Mouse (Mus musculus) cortical plate, adult 2 months (tissue): ENCODE measurements around the gene Plekhh2. TPM values are rescaled to one million over a fixed set of nuclear protein-coding genes. Genes with fewer than 3 reads are reported as not detected.

Experiments
- H3K27ac ChIP-seq: fragments of 200-500 bp; 2 replicates; pipeline ENCODE4 v1.5.1; 2012; ENCODE audit warnings: low read length, control low read depth, inconsistent platforms; ENCODE audit not compliant: insufficient read depth
- H3K4me1 ChIP-seq: fragments of 200-500 bp; 2 replicates; pipeline ENCODE4 v1.6.1; 2011; ENCODE audit warnings: low read length; ENCODE audit not compliant: control insufficient read depth, insufficient read depth
- H3K4me3 ChIP-seq: fragments of 200-500 bp; 2 replicates; pipeline ENCODE4 v1.5.1; 2011; ENCODE audit warnings: mild to moderate bottlenecking, low read length, control low read depth; ENCODE audit not compliant: insufficient read depth
- CTCF ChIP-seq: fragments of 200-500 bp; IDR thresholded peaks from 2 replicates; pipeline ENCODE4 v1.5.1; 2011; ENCODE audit warnings: mild to moderate bottlenecking, control low read depth, low read length; ENCODE audit not compliant: insufficient read depth; ENCODE audit errors: extremely low read depth
- POLR2A ChIP-seq: fragments of 200-500 bp; IDR thresholded peaks from 2 replicates; pipeline ENCODE4 v1.6.1; 2011; ENCODE audit warnings: mild to moderate bottlenecking, low read length, control low read depth; ENCODE audit not compliant: insufficient read depth; ENCODE audit errors: extremely low read depth
- polyA plus RNA-seq: library from polyadenylated mRNA; depleted of rRNA; stranded (reverse); fragments of >200 nt; gene quantifications from 2 replicates; pipeline ENCODE4 v1.2.3, GENCODE M21; 2012

The Plekhh2 gene
- polyA plus RNA-seq, 1 experiment: 4.8 TPM

DNA sequence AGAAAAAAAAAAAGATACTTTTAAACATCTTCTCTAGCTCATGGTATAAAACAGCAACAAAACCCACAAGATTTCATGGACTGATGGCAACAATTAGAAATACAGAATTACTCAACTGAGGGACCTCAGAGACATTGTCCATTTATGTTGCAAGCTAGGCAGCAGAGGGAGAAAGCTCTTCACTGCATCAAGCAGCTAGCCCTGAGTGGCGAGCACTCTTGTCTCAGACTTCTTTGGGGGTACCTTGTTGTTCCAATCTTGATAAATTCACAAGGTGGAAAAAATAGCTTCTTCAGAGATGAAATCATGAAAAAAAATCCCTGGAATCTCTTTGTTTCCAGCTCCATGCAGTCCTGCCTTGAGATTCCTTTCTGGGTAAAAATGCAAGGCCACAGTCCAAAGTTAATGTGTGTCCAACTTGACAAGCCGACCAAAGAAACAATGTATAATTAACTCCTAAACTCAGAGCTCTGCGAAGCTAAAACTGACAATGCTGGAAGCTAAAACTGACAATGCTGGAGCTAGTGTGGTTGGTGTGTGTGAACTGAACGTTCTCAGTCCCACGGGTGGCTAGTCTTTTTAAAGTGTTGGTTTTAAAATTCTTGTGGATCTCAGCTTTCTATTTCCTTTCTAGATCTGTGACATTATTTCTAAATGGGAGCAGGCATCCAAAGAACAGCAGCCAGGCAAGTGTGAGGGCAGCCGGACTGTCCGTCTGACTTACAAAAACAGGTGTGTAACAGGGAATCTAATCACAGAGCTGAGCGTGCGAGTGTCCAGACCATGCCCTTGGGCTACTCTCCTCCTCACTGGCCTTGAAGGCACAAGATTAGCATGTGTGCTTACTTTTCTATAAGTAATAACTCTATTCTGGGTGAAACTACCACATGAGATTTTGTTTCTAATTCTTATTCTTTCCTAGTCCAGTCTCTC lies 88.6 kb downstream of the Plekhh2 start:
- no peak overlapping the region for H3K4me3 ChIP-seq
- TF ChIP-seq CTCF: no peak
- TF ChIP-seq POLR2A: no peak
- H3K4me1 ChIP-seq: peaks cover 4% of the 10 kb centered on the region; the same call in 1 of the 2 replicates
- H3K27ac ChIP-seq: no peak overlapping the region

DNA sequence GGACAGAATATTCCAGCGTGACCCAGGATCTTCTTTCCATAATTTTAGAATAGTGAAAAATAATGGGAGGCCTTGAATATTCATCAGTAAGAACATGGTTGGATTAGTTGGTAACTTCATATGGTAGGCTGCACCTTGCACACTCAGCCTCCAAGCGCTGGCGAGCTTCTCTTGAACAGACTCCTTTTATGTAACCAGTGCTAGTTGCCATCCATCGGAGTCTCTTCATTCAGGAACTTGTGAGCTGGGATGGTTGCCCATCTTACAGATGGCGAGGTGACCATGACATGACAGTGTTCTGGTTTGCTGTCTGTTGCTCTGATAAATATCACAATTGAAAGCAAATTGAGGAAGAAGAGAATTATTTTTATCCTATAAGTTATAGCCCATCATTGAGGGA lies 90.1 kb downstream of the Plekhh2 start:
- Histone ChIP-seq H3K4me1 (peaks cover 2% of the 10 kb centered on the region; the same call in 1 of the 2 replicates), H3K4me3 (no peak overlapping the region), H3K27ac (no peak overlapping the region)
- TF ChIP-seq POLR2A: no peak
- no peak for TF ChIP-seq CTCF

DNA sequence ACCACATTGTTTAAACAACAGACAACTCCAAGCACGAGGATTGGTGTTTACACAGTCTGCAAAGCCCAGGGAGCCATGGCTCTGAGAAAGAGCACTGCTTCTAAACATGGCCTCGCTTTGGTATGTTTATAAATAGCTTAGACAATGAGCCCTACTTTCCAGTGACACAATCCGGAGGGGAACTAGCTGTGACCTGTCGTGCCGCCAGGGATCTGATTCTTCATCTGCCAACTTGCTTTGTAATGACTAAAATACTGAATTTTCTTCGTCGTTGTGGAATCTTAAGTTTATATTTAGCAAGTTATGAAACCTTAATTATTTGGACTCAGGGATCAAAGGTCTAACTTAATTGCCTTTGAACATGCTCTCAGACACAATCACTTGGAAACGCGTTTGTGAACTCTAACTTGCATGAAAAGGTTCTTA lies 91.5 kb downstream of the Plekhh2 start:
- Histone ChIP-seq H3K4me1 (peaks cover 2% of the 10 kb centered on the region; the same call in 1 of the 2 replicates), H3K27ac (peak overlapping the region; percentile 45; the same call in 1 of the 2 replicates), H3K4me3 (no peak overlapping the region)
- TF ChIP-seq CTCF: no peak

DNA sequence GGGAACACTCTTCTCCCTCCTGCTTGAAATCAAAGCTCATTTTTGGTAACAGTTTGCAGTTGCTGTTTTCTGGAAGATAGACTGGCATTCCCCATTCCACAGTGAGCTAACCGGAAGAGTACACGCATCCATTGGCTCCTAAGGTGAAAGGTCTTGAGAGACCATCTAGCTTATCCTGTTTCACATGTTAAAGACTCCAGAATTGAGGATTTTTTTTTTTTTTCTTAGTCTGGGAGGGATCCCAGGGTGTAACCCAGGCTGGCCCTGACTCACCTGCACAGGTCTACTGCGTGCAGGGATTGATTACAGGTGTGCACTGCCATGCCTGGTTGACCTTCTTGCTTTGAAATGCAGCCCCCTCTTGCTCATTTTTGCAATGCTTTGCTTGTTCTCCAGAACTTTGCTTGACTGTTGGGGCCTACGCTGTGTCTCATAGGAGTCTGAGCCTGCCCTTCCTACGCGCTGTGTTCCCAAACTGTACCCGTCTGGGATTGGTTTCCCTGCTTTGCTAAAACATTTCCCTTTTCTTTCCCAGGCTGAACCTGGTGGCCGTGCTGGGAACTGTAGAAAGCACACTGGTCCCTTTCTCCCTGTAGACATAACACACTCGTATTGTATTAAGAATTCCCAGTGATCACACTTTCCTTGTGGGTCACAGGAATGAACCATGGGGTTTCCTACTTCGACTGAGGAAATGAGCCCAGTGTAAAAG lies 92.2 kb downstream of the Plekhh2 start:
- Histone ChIP-seq H3K4me3 (no peak overlapping the region), H3K27ac (peak overlapping the region; percentile 45; the same call in 1 of the 2 replicates), H3K4me1 (peaks cover 2% of the 10 kb centered on the region; the same call in 1 of the 2 replicates)
- TF ChIP-seq POLR2A: no peak
- no peak for TF ChIP-seq CTCF

DNA sequence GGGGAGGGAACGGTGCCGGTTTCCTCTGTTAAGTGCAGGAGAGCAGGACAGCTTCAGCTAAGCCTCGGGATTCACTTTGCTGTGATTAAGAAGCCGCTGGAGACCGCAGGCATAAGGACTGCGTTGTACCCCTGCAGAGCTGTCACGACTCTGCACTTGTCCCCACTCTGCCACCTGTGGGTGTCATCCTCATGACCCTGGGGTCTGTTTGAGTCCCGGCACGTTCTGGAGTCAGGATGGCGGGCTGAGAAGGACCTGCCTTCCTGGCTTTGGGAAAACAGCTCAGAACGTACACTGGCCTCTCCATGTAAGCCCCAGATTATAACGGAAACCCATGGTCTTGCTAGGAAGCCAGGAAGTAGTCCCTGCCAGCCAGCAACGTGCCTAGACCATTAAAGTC lies 95.3 kb downstream of the Plekhh2 start:
- Histone ChIP-seq H3K4me1 (peaks cover 2% of the 10 kb centered on the region; the same call in 1 of the 2 replicates), H3K4me3 (no peak overlapping the region), H3K27ac (no peak overlapping the region)
- TF ChIP-seq CTCF (no peak), POLR2A (no peak)

DNA sequence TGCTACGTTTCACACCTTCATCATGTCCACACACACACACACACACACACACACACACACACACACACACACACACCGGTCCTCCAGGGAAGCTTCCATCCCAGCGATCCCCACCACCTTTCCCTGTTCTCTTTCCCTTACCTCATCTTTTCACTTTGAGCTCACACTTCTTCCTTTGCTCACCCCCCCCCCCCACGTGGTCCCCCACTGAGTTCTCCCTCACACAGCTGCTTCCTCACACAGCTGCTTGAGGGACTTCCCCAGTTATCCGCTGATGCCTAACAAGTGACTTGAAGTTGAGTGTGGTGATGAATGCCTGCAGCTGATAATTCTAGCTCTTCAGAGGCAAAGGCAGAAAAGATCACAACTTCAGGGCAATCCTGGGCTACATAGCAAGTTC lies 95.9 kb downstream of the Plekhh2 start:
- Histone ChIP-seq H3K27ac (no peak overlapping the region), H3K4me1 (peaks cover 2% of the 10 kb centered on the region; the same call in 1 of the 2 replicates)
- TF ChIP-seq POLR2A: no peak
- TF ChIP-seq CTCF: no peak

DNA sequence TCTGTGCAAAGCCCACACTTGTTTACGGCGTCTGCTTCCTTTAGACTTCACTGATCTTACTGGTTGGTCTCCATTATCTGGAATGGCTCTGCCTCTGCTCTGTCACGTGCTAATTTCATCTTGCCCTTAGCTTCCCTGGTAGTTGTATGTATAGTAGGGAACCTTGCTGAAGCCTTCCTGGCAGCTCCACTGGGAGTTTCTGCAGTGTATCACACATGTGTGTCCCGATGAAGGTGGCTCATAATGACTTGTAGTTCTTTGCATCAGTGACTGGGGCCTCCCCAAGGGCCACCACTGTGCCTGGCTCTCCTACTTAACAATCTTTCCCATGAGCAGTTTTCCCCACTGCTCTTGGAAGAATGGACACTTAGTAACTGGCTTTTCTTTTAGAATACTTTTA lies 96.9 kb downstream of the Plekhh2 start:
- Histone ChIP-seq H3K27ac (no peak overlapping the region), H3K4me1 (no peaks in the 10 kb centered on the region; the same call in 1 of the 2 replicates), H3K4me3 (no peak overlapping the region)
- TF ChIP-seq CTCF (no peak), POLR2A (no peak)

More for the DNA sequence above, 95.9 kb downstream of the Plekhh2 start:
- no peak overlapping the region for H3K4me3 ChIP-seq

DNA sequence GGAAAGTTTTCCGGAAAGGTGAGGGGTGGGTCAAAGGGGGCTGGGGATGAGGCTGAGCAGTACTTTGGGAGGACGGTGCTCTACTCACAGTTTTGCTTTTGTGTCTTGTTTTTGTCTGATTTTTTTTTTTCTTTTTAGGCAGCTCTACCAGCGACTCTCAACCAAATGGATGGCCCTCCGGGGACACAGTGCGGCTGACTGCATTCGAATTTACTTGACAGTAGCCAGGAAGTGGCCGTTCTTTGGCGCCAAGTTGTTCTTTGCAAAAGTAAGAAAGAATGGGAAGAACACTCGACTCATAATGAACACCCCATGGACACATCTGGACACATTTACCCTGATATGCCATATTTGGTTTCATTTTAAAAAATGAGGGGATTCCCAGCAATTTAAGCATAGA lies 99.8 kb downstream of the Plekhh2 start:
- Histone ChIP-seq H3K27ac (no peak overlapping the region), H3K4me3 (no peak overlapping the region), H3K4me1 (no peaks in the 10 kb centered on the region)
- TF ChIP-seq CTCF (no peak), POLR2A (no peak)

DNA sequence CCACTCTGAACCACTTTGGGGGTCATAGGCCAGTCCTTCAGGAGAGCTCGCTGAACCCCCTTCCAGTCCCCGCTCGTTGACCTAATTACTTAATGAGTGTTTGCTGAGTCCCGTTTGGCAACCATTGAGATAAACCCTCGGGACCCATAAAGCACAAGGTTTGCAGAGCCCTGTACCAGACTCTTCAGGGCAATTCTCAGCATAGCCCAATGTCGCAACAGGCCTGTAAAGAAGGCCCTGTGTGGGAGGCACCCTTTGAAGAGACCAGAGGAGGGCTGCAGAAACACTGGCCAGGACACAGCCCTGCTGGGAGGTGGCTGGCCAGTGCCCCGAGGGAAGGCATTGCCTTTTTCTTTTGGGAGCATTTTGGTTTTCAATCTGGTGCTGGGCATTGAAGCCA lies 100.3 kb downstream of the Plekhh2 start:
- H3K4me1 ChIP-seq: no peaks in the 10 kb centered on the region
- TF ChIP-seq POLR2A (no peak), CTCF (no peak)
- no peak overlapping the region for H3K4me3 ChIP-seq
- no peak overlapping the region for H3K27ac ChIP-seq
